Mouse (Mus musculus) neural tube, embryonic 14.5 days (tissue): ENCODE measurements at regions not wholly inside any gene's neighbourhood (a gene's known extent, or its start where the extent isn't known, plus 50 kb on each side); places are given as distances from the start of the nearest gene placed in this dataset.

ENCODE experiments used
- ATAC-seq: fragments of 200-750 bp; cut with Nextera tagmentation; 2 replicates; pipeline ENCODE4 v1.8.0; 2017; ENCODE audit warnings: low read depth, mild to moderate bottlenecking, moderate TSS enrichment, moderate library complexity
- H3K27ac ChIP-seq: fragments of 300-500 bp; sonication (generic); 2 replicates; pipeline ENCODE4 v1.5.1; 2014; ENCODE audit warnings: low read depth, mild to moderate bottlenecking, control low read depth, low read length, moderate library complexity, mixed read lengths
- H3K27me3 ChIP-seq: fragments of 300-500 bp; sonication (generic); 2 replicates; pipeline ENCODE4 v1.6.1; 2014; ENCODE audit warnings: low read length; ENCODE audit not compliant: control insufficient read depth, insufficient read depth
- H3K36me3 ChIP-seq: fragments of 300-500 bp; sonication (generic); 2 replicates; pipeline ENCODE4 v1.6.1; 2014; ENCODE audit warnings: low read length, mixed read lengths; ENCODE audit not compliant: control insufficient read depth, insufficient read depth
- H3K4me1 ChIP-seq: fragments of 300-500 bp; sonication (generic); 2 replicates; pipeline ENCODE4 v1.6.1; 2014; ENCODE audit warnings: low read length; ENCODE audit not compliant: control insufficient read depth, insufficient read depth
- H3K4me2 ChIP-seq: fragments of 300-500 bp; sonication (generic); 2 replicates; pipeline ENCODE4 v1.6.1; 2014; ENCODE audit warnings: mild to moderate bottlenecking, low read depth, low read length, control low read depth
- H3K4me3 ChIP-seq: fragments of 300-500 bp; sonication (generic); 2 replicates; pipeline ENCODE4 v1.5.1; 2014; ENCODE audit warnings: low read depth, low read length, control low read depth, mixed read lengths
- H3K9ac ChIP-seq: fragments of 300-500 bp; sonication (generic); replicated peaks from 2 replicates; pipeline ENCODE4 v1.6.1; 2014; ENCODE audit warnings: low read depth, mild to moderate bottlenecking, control low read depth, low read length, mixed read lengths
- H3K9me3 ChIP-seq: fragments of 300-500 bp; sonication (generic); 2 replicates; pipeline ENCODE4 v1.6.1; 2016; ENCODE audit warnings: low read length; ENCODE audit not compliant: control insufficient read depth
- WGBS: fragments of 180-500 bp; shearing (Covaris S2); extraction: QIAGEN DNeasy Blood & Tissue Kit; methylation state at CpG from one replicate; pipeline ENCODE4 v1.1.7; 2014; 5-methylcytosine and 5-hydroxymethylcytosine counted together

GRCm38 (mm10) chr13:60440586-60440985 is 161.2 kb upstream of the Dapk1 start:
- no peak; the same call in 1 of the 2 replicates for ATAC-seq
- no peaks in the 10 kb centered on the region for H3K9me3 ChIP-seq
- no peak overlapping the region for H3K27ac ChIP-seq
- H3K4me3 ChIP-seq: no peak overlapping the region
- whole genome bisulfite sequencing: 37% methylated on average over 3 of the region's 3 CpGs
- H3K9ac ChIP-seq: no peak overlapping the region
- no peaks in the 10 kb centered on the region for H3K27me3 ChIP-seq
- no peaks in the 10 kb centered on the region for H3K4me1 ChIP-seq
- H3K36me3 ChIP-seq: no peaks in the 10 kb centered on the region
- H3K4me2 ChIP-seq: no peak overlapping the region

DNA sequence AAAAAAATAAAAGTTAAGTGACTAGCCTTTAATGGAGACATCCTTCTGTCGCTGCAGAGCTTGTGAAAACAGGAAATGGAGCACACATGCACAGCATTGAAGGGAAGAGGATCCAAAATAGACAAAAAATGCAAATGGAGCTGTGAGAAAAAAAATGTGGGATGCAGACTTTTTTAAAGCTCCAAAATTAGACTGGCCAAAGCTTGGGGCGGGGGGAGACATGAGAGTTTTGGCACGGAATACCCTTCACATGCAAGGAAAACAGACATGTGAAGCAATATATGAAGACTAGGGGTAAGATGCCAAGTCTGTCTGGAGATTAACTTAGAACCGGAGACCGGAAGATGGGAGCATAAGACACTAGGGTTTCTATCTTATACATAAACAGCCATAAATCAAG is 156.6 kb upstream of the Dapk1 start:
- WGBS: 86% methylated on average over 5 of the region's 5 CpGs
- Histone ChIP-seq H3K27ac (no peak overlapping the region), H3K9ac (no peak overlapping the region), H3K27me3 (no peaks in the 10 kb centered on the region), H3K4me1 (no peaks in the 10 kb centered on the region), H3K36me3 (no peaks in the 10 kb centered on the region), H3K4me3 (no peak overlapping the region), H3K9me3 (no peaks in the 10 kb centered on the region), H3K4me2 (no peak overlapping the region)
- ATAC-seq: no peak

DNA sequence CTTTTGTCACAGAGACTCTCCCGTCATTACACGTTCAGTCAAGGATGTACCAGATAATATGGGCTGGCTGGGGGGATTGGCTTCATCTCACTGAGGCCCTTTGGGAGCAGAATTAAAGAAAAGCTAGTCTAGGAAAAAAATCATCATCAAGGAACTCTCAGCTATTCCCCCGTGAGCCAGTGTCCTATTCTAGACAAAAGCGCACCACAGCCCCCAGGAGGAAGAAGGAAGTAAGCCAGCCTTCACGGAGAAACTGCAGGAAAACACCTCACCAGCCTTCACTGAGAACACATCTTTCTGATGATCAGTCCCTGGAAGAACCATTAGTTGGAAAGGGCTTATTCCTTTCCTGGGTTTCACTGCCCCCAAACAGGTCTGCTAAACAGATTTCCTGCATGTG is 154.8 kb upstream of the Dapk1 start:
- Histone ChIP-seq H3K9me3 (no peaks in the 10 kb centered on the region), H3K4me2 (no peak overlapping the region), H3K27me3 (no peaks in the 10 kb centered on the region), H3K9ac (no peak overlapping the region), H3K27ac (no peak overlapping the region), H3K4me3 (no peak overlapping the region), H3K36me3 (no peaks in the 10 kb centered on the region), H3K4me1 (no peaks in the 10 kb centered on the region)
- 62% methylated on average over 5 of the region's 5 CpGs for WGBS
- no peak for ATAC-seq

GRCm38 (mm10) chr13:60450721-60451506 is 150.8 kb upstream of the Dapk1 start:
- no peak overlapping the region for H3K27ac ChIP-seq
- H3K4me3 ChIP-seq: no peak overlapping the region
- H3K27me3 ChIP-seq: no peaks in the 10 kb centered on the region
- no peak overlapping the region for H3K9ac ChIP-seq
- H3K36me3 ChIP-seq: no peaks in the 10 kb centered on the region
- no peaks in the 10 kb centered on the region for H3K4me1 ChIP-seq
- 55% methylated on average over 10 of the region's 10 CpGs for WGBS
- no peak for ATAC-seq
- H3K4me2 ChIP-seq: no peak overlapping the region
- no peaks in the 10 kb centered on the region for H3K9me3 ChIP-seq

- H3K9ac ChIP-seq: no peak overlapping the region
- no peaks in the 10 kb centered on the region for H3K9me3 ChIP-seq
- ATAC-seq: no peak
- H3K27me3 ChIP-seq: no peaks in the 10 kb centered on the region
- H3K4me1 ChIP-seq: no peaks in the 10 kb centered on the region
- H3K36me3 ChIP-seq: no peaks in the 10 kb centered on the region
- H3K4me3 ChIP-seq: no peak overlapping the region
- H3K4me2 ChIP-seq: no peak overlapping the region
- WGBS: 92% methylated on average over 9 of the region's 9 CpGs
- no peak overlapping the region for H3K27ac ChIP-seq
Measured at GRCm38 (mm10) chr13:60453821-60454483, 147.8 kb upstream of the Dapk1 start.

DNA sequence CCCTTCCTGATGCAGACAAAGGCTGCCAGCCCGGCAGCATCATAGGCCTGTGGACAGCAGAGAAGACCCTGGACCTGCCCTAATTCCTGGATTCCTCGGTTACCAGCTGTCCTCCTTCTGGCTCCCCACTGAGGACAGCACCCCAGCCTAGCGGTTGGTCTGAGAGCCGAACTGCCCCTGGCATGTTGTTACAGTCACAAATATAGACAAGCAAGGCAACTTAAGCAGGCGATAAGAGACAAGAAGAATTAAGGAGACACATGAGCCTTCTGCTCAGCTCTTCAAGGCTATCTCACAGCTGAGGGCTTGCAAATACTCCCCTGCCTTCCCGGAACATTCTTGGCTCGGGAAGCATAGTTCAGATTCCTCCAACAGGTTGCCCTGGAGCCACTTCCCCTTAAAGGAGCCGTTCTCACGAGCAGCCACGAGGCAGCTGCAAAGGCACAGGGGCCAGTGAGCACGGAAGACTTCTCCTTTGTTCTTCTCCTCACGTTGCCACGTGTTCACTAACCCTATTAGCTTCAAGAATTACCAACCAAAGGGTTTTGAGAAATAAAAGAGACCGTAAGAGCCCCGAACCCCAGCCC is 146.6 kb upstream of the Dapk1 start:
- Histone ChIP-seq H3K4me1 (no peaks in the 10 kb centered on the region), H3K27ac (no peak overlapping the region), H3K9me3 (no peaks in the 10 kb centered on the region), H3K4me2 (no peak overlapping the region), H3K27me3 (no peaks in the 10 kb centered on the region), H3K4me3 (no peak overlapping the region), H3K36me3 (no peaks in the 10 kb centered on the region), H3K9ac (no peak overlapping the region)
- no peak for ATAC-seq
- 33% methylated on average over 15 of the region's 15 CpGs for WGBS

DNA sequence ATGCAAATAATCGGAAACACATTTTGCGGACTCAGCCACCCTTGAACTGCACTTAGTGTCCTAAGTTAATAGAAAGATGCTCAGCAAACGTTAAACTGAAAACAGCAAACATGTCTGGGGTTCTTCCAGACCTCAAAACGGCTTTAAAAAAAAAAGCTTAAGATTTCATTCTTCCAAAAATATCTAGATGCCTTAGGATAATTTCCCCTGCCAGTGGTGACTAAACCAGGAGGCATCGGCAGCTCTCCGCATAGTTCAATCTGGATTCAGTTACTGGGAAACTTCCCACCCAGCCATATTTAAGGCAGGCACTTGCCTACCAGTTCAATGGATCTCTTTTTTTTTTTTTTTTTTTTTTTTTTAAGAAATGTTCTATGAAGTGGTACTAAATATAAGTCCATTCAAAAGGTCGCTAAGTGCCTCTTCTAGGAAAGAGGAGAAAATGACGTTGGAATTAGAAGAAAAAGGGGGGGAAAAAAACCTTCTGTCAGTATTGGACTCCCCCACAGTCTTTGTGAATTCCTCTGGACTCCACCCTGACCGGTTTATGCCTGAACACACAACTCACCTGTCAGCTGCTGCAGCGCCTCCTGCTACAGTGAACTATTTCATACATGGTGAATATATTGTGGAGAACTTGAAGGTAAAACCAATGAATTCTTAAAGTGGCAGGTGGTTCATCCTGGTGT is 145.7 kb upstream of the Dapk1 start:
- 84% methylated on average over 10 of the region's 10 CpGs for WGBS
- Histone ChIP-seq H3K27ac (no peak overlapping the region), H3K27me3 (no peaks in the 10 kb centered on the region), H3K36me3 (no peaks in the 10 kb centered on the region), H3K4me3 (no peak overlapping the region), H3K4me1 (no peaks in the 10 kb centered on the region), H3K9ac (no peak overlapping the region), H3K9me3 (no peaks in the 10 kb centered on the region), H3K4me2 (no peak overlapping the region)
- no peak for ATAC-seq

- no peaks in the 10 kb centered on the region for H3K27me3 ChIP-seq
- no peak for ATAC-seq
- H3K9me3 ChIP-seq: no peaks in the 10 kb centered on the region
- no peak overlapping the region for H3K9ac ChIP-seq
- H3K36me3 ChIP-seq: no peaks in the 10 kb centered on the region
- WGBS: 96% methylated on average over 10 of the region's 10 CpGs
- H3K4me2 ChIP-seq: no peak overlapping the region
- no peak overlapping the region for H3K4me3 ChIP-seq
- H3K27ac ChIP-seq: no peak overlapping the region
- H3K4me1 ChIP-seq: no peaks in the 10 kb centered on the region
Measured at GRCm38 (mm10) chr13:60457277-60457676, 144.5 kb upstream of the Dapk1 start.

GRCm38 (mm10) chr13:60459002-60459401 is 142.7 kb upstream of the Dapk1 start:
- 93% methylated on average over 5 of the region's 5 CpGs for WGBS
- Histone ChIP-seq H3K4me2 (no peak overlapping the region), H3K27ac (no peak overlapping the region), H3K36me3 (no peaks in the 10 kb centered on the region), H3K4me1 (no peaks in the 10 kb centered on the region), H3K9ac (no peak overlapping the region), H3K27me3 (no peaks in the 10 kb centered on the region), H3K4me3 (no peak overlapping the region), H3K9me3 (no peaks in the 10 kb centered on the region)
- no peak for ATAC-seq
